Mouse (Mus musculus) midbrain, postnatal 0 days (tissue): ENCODE measurements at regions not wholly inside any gene's neighbourhood (a gene's known extent, or its start where the extent isn't known, plus 50 kb on each side); places are given as distances from the start of the nearest gene placed in this dataset.

ENCODE experiments used
- ATAC-seq: fragments of 200-750 bp; cut with Nextera tagmentation; 2 replicates; pipeline ENCODE4 v1.8.0; 2017; ENCODE audit warnings: moderate number of reproducible peaks, mild to moderate bottlenecking, moderate TSS enrichment, moderate library complexity; ENCODE audit not compliant: low FRiP score
- DNase-seq: peaks from one replicate; pipeline ENCODE4 v3.0.0-alpha.2; 2015; ENCODE audit warnings: low spot score
- H3K27ac ChIP-seq: fragments of 300-500 bp; sonication (generic); 2 replicates; pipeline ENCODE4 v1.5.1; 2014; ENCODE audit warnings: low read depth, mild to moderate bottlenecking, low read length, mixed read lengths
- H3K27me3 ChIP-seq: fragments of 300-500 bp; sonication (generic); 2 replicates; pipeline ENCODE4 v1.6.1; 2014; ENCODE audit warnings: low read length, control low read depth, mixed read lengths; ENCODE audit not compliant: insufficient read depth
- H3K36me3 ChIP-seq: fragments of 300-500 bp; sonication (generic); 2 replicates; pipeline ENCODE4 v1.6.1; 2014; ENCODE audit warnings: low read length, control low read depth, mixed read lengths; ENCODE audit not compliant: insufficient read depth
- H3K4me1 ChIP-seq: fragments of 300-500 bp; sonication (generic); 2 replicates; pipeline ENCODE4 v1.6.1; 2014; ENCODE audit warnings: mild to moderate bottlenecking, control low read depth, antibody characterized with exemption, low read length, mixed read lengths; ENCODE audit not compliant: insufficient read depth
- H3K4me2 ChIP-seq: fragments of 300-500 bp; sonication (generic); 2 replicates; pipeline ENCODE4 v1.6.1; 2014; ENCODE audit warnings: low read depth, mild to moderate bottlenecking, low read length, mixed read lengths; ENCODE audit not compliant: poor library complexity, severe bottlenecking
- H3K4me3 ChIP-seq: fragments of 300-500 bp; sonication (generic); 2 replicates; pipeline ENCODE4 v1.5.1; 2014; ENCODE audit warnings: low read depth, mild to moderate bottlenecking, low read length, moderate library complexity
- H3K9ac ChIP-seq: fragments of 300-500 bp; sonication (generic); replicated peaks from 2 replicates; pipeline ENCODE4 v1.6.1; 2014; ENCODE audit warnings: mild to moderate bottlenecking, low read length, moderate library complexity, mixed read lengths; ENCODE audit not compliant: poor library complexity, severe bottlenecking
- H3K9me3 ChIP-seq: fragments of 300-500 bp; sonication (generic); 2 replicates; pipeline ENCODE4 v1.6.1; 2016; ENCODE audit warnings: low read length, control low read depth
- CTCF ChIP-seq: IDR thresholded peaks from 2 replicates; pipeline ENCODE4 v1.5.1; 2016; ENCODE audit warnings: antibody characterized with exemption, mild to moderate bottlenecking
- WGBS: fragments of 180-500 bp; shearing (Covaris S2); extraction: QIAGEN DNeasy Blood & Tissue Kit; methylation state at CpG from one replicate; pipeline ENCODE4 v1.1.7; 2014; 5-methylcytosine and 5-hydroxymethylcytosine counted together

GRCm38 (mm10) chr3:125270695-125271094 is 133.2 kb upstream of the Ndst4 start:
- WGBS: 77% methylated on average over 5 of the region's 5 CpGs
- TF ChIP-seq CTCF: no peak
- DNase-seq: no peak
- Histone ChIP-seq H3K27me3 (no peaks in the 10 kb centered on the region), H3K9ac (no peak overlapping the region), H3K27ac (no peak overlapping the region), H3K4me1 (0 out of 2 replicates have a peak, but pooled peaks cover 3% of the 10 kb centered on the region), H3K4me3 (no peak overlapping the region), H3K9me3 (no peaks in the 10 kb centered on the region), H3K4me2 (no peak overlapping the region), H3K36me3 (no peaks in the 10 kb centered on the region)
- ATAC-seq: no peak

- H3K36me3 ChIP-seq: no peaks in the 10 kb centered on the region
- H3K27ac ChIP-seq: no peak overlapping the region
- H3K4me2 ChIP-seq: no peak overlapping the region
- DNase-seq: peak; percentile 11
- TF ChIP-seq CTCF: peak; percentile 55
- WGBS: 5% methylated on average over 2 of the region's 2 CpGs
- H3K4me3 ChIP-seq: no peak overlapping the region
- 0 out of 2 replicates have a peak, but pooled peaks cover 3% of the 10 kb centered on the region for H3K4me1 ChIP-seq
- no peak overlapping the region for H3K9ac ChIP-seq
- no peaks in the 10 kb centered on the region for H3K9me3 ChIP-seq
- ATAC-seq: no peak
- no peaks in the 10 kb centered on the region for H3K27me3 ChIP-seq
Observed at GRCm38 (mm10) chr3:125271215-125271614, 132.7 kb upstream of the Ndst4 start.

GRCm38 (mm10) chr3:125278605-125279004 is 125.3 kb upstream of the Ndst4 start:
- H3K9ac ChIP-seq: no peak overlapping the region

GRCm38 (mm10) chr3:125279007-125279406 is 124.9 kb upstream of the Ndst4 start:
- Histone ChIP-seq H3K4me2 (no peak overlapping the region), H3K9me3 (no peaks in the 10 kb centered on the region), H3K9ac (no peak overlapping the region), H3K27me3 (no peaks in the 10 kb centered on the region), H3K36me3 (no peaks in the 10 kb centered on the region), H3K4me1 (no peaks in the 10 kb centered on the region), H3K4me3 (no peak overlapping the region), H3K27ac (no peak overlapping the region)
- DNase-seq (no peak), ATAC-seq (no peak)
- TF ChIP-seq CTCF: no peak
- WGBS: 89% methylated on average over 2 of the region's 2 CpGs

More at GRCm38 (mm10) chr3:125278605-125279004, 125.3 kb upstream of the Ndst4 start:
- no peak for ATAC-seq
- Histone ChIP-seq H3K27ac (no peak overlapping the region), H3K9me3 (no peaks in the 10 kb centered on the region), H3K4me2 (no peak overlapping the region), H3K27me3 (no peaks in the 10 kb centered on the region), H3K4me3 (no peak overlapping the region), H3K4me1 (no peaks in the 10 kb centered on the region), H3K36me3 (no peaks in the 10 kb centered on the region)
- no peak for TF ChIP-seq CTCF
- no peak for DNase-seq

GRCm38 (mm10) chr3:125279610-125280009 is 124.3 kb upstream of the Ndst4 start:
- Histone ChIP-seq H3K27me3 (no peaks in the 10 kb centered on the region), H3K4me1 (no peaks in the 10 kb centered on the region), H3K36me3 (no peaks in the 10 kb centered on the region), H3K27ac (no peak overlapping the region), H3K9me3 (no peaks in the 10 kb centered on the region), H3K4me3 (no peak overlapping the region), H3K4me2 (no peak overlapping the region), H3K9ac (no peak overlapping the region)
- TF ChIP-seq CTCF: no peak
- no peak for DNase-seq
- ATAC-seq: no peak

GRCm38 (mm10) chr3:125288598-125288997 is 115.3 kb upstream of the Ndst4 start:
- Histone ChIP-seq H3K27ac (no peak overlapping the region), H3K9me3 (no peaks in the 10 kb centered on the region), H3K27me3 (no peaks in the 10 kb centered on the region), H3K4me3 (no peak overlapping the region), H3K4me2 (no peak overlapping the region), H3K36me3 (no peaks in the 10 kb centered on the region), H3K9ac (no peak overlapping the region), H3K4me1 (no peaks in the 10 kb centered on the region)
- ATAC-seq: no peak
- DNase-seq: no peak
- 73% methylated on average over 1 of the region's 1 CpGs for WGBS
- TF ChIP-seq CTCF: no peak
